Mouse (Mus musculus) ES-E14 (cell line): ENCODE results near the gene Apobr.

Source experiments
- HCFC1 ChIP-seq: IDR thresholded peaks from 2 replicates; pipeline ENCODE4 v1.6.1; 2012; ENCODE audit warnings: low read length, inconsistent platforms, borderline replicate concordance; ENCODE audit not compliant: insufficient read depth
- MAFK ChIP-seq: IDR thresholded peaks from 2 replicates; pipeline ENCODE4 v1.6.1; 2014; ENCODE audit warnings: mild to moderate bottlenecking, low read depth, low read length, inconsistent platforms; ENCODE audit not compliant: insufficient read depth
- ZC3H11A ChIP-seq: IDR thresholded peaks from 2 replicates; pipeline ENCODE4 v1.6.1; 2012; ENCODE audit warnings: low read depth, mild to moderate bottlenecking, inconsistent platforms, low read length, borderline replicate concordance
- ZNF384 ChIP-seq: IDR thresholded peaks from 2 replicates; pipeline ENCODE4 v1.6.1; 2012; ENCODE audit warnings: low read depth, low read length, inconsistent platforms

DNA sequence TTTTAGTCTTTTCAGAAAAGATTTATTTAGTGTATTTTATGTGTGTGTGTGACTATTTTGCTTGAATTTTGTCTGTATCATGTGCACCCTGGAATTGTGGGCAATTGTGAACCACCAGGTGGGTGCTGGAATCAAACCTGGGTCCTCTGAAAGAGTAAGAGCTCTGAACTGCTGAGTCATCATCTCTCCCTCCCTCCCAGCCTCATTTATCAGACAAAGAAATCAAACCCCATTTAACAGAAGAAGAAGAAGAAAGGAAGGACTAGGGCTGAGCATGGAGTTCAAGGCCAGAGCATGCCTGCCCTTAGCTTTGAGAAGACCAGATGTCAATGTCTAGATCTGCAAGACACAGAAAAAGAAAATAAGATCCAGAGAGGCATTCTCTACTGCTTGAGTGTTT is 50.6 kb downstream of the Apobr start:
- TF ChIP-seq HCFC1 (no peak), ZC3H11A (no peak), MAFK (peak; percentile 87), ZNF384 (no peak)
